Comparison of ENCODE assay signal across 8 mouse cellular contexts in genomic region chr11:59505351-59505838, GRCm38 (mm10). TPM values are rescaled to one million over a fixed set of nuclear protein-coding genes. Genes with fewer than 3 reads are reported as not detected.
DNase-seq lines count a peak whose midpoint lies in the region; ATAC-seq lines count a peak whose summit lies in the region.

No protein-coding gene starts in this region.

- peaks cover 43% of the 10 kb centered on the region for H3K36me3 ChIP-seq in forebrain, embryonic 13.5 days (ENCODE audit: poor library complexity, severe bottlenecking)
- H3K36me3 ChIP-seq in hindbrain, embryonic 10.5 days: peaks cover 58% of the 10 kb centered on the region

- peak overlapping the region; percentile 96 for H3K9ac ChIP-seq in forebrain, embryonic 13.5 days

- no peaks in the 10 kb centered on the region for H3K9me3 ChIP-seq in forebrain, embryonic 13.5 days (replicated peaks)
- H3K9me3 ChIP-seq in hindbrain, embryonic 10.5 days: no peaks in the 10 kb centered on the region

- WGBS in forebrain, embryonic 13.5 days: under 1% methylated on average over 21 of the region's 21 CpGs
- under 1% methylated on average over 21 of the region's 21 CpGs for WGBS in hindbrain, embryonic 10.5 days

- H3K4me3 ChIP-seq in forebrain, embryonic 13.5 days: peak overlapping the region; percentile 89
- peak overlapping the region; percentile 77 for H3K4me3 ChIP-seq in hindbrain, embryonic 10.5 days

- H3K4me2 ChIP-seq in forebrain, embryonic 13.5 days: peak overlapping the region; percentile 90

- peak; percentile 94 for DNase-seq in ES-CJ7 (ENCODE audit: low read depth, low spot score)
- DNase-seq in c-Kit-positive CD71-negative TER-119-negative erythroid progenitor cells, embryonic 14.5 days (ENCODE audit: low read depth): peak; percentile 59
- peak; percentile 69 for DNase-seq in hindbrain, embryonic 10.5 days (ENCODE audit: low spot score)
- peak; percentile 51 to 61 for DNase-seq in layer of hippocampus, postnatal 10 days (ENCODE audit: low spot score in 2 of 2)
- DNase-seq in lung, postnatal 10 days: peak; percentile 65
- DNase-seq in ovary, postnatal 14 days (ENCODE audit: low spot score): peak; percentile 29
- DNase-seq in thymus, postnatal 10 days (ENCODE audit: low spot score in 2 of 2): peak; percentile 66 to 72

- H3K4me1 ChIP-seq in forebrain, embryonic 13.5 days: peaks cover 23% of the 10 kb centered on the region
- H3K4me1 ChIP-seq in hindbrain, embryonic 10.5 days (replicated peaks): peaks cover 28% of the 10 kb centered on the region

- ATAC-seq in forebrain, embryonic 13.5 days: peak; percentile 66

- peak overlapping the region; percentile 91 for H3K27ac ChIP-seq in forebrain, embryonic 13.5 days
- H3K27ac ChIP-seq in hindbrain, embryonic 10.5 days: peak overlapping the region; percentile 93

- H3K27me3 ChIP-seq in forebrain, embryonic 13.5 days: no peaks in the 10 kb centered on the region
- H3K27me3 ChIP-seq in hindbrain, embryonic 10.5 days (ENCODE audit: insufficient read depth, poor library complexity, severe bottlenecking): no peaks in the 10 kb centered on the region

RNA-seq across cellular contexts. Expression of gene Zkscan17, which starts 21.2 kb away (rescaled TPM):
- 20.4 and 23.9 TPM in 2 replicates for polyA plus RNA-seq in forebrain, embryonic 13.5 days (2015; fragmentation: Nextera tagmentation; extraction: Ambion mirVana)
- polyA plus RNA-seq in hindbrain, embryonic 10.5 days (2016; fragmentation: Nextera tagmentation; extraction: Ambion mirVana): 35.8 and 36.8 TPM in 2 replicates
- total RNA-seq in layer of hippocampus, postnatal 10 days (2021): 10 to 100 TPM; 13.1 to 15.1 TPM

RNA-seq across cellular contexts. Expression of gene Zfp867, which starts 33.1 kb away (rescaled TPM):
- polyA plus RNA-seq in forebrain, embryonic 13.5 days (2015; fragmentation: Nextera tagmentation; extraction: Ambion mirVana): 13.5 and 14.1 TPM in 2 replicates
- polyA plus RNA-seq in hindbrain, embryonic 10.5 days (2016; fragmentation: Nextera tagmentation; extraction: Ambion mirVana): 8.0 and 9.1 TPM in 2 replicates
- 1 to 10 TPM; 4.2 to 5.0 TPM for total RNA-seq in layer of hippocampus, postnatal 10 days (2021)

RNA-seq across cellular contexts. Expression of gene Nlrp3, which starts 36.0 kb away (rescaled TPM):
- polyA plus RNA-seq in forebrain, embryonic 13.5 days (2015; fragmentation: Nextera tagmentation; extraction: Ambion mirVana): 0.08 and 0.09 TPM in 2 replicates
- 0.17 TPM in 1 of 2 replicates, not detected in the other for polyA plus RNA-seq in hindbrain, embryonic 10.5 days (2016; fragmentation: Nextera tagmentation; extraction: Ambion mirVana)
- 1 to 10 TPM; 1.0 TPM for total RNA-seq in layer of hippocampus, postnatal 10 days (2021)

RNA-seq across cellular contexts. Expression of gene Snap47, which starts 54.4 kb away (rescaled TPM):
- polyA plus RNA-seq in forebrain, embryonic 13.5 days (2015; fragmentation: Nextera tagmentation; extraction: Ambion mirVana): 239 and 252 TPM in 2 replicates
- polyA plus RNA-seq in hindbrain, embryonic 10.5 days (2016; fragmentation: Nextera tagmentation; extraction: Ambion mirVana): 110 and 138 TPM in 2 replicates
- total RNA-seq in layer of hippocampus, postnatal 10 days (2021): 100 to 1,000 TPM; 307 to 329 TPM

RNA-seq across cellular contexts. Expression of gene Jmjd4, which starts 55.5 kb away (rescaled TPM):
- 12.5 and 13.0 TPM in 2 replicates for polyA plus RNA-seq in forebrain, embryonic 13.5 days (2015; fragmentation: Nextera tagmentation; extraction: Ambion mirVana)
- polyA plus RNA-seq in hindbrain, embryonic 10.5 days (2016; fragmentation: Nextera tagmentation; extraction: Ambion mirVana): 13.4 and 16.1 TPM in 2 replicates
- total RNA-seq in layer of hippocampus, postnatal 10 days (2021): 10 to 100 TPM; 30.3 to 30.6 TPM

Comparison
In these comparisons a context has a peak if more than half of its experiments do, and no peak if none do; other contexts are left out.
1. Peak in every context shown above with its lines: DNase-seq, ATAC-seq, H3K4me3 ChIP-seq and H3K27ac ChIP-seq.
2. DNase-seq: peak in every context shown above with its lines; median percentile 94 in ES-CJ7; 69 in hindbrain, embryonic 10.5 days; 69 in thymus, postnatal 10 days; 65 in lung, postnatal 10 days; 59 in c-Kit-positive CD71-negative TER-119-negative erythroid progenitor cells, embryonic 14.5 days; 56 in layer of hippocampus, postnatal 10 days; 29 in ovary, postnatal 14 days.